Mouse (Mus musculus) right cerebral cortex, postnatal 14 days (tissue): ENCODE results near the gene Nckap5l.
"Not testable (repeated sequence)": the region's sequence is repeated elsewhere in the genome, so short reads cannot be mapped to it uniquely, and the experiment has no call there.

Experiments
- DNase-seq: peaks from one replicate; pipeline ENCODE4 v3.0.0; 2022

The Nckap5l gene

DNA sequence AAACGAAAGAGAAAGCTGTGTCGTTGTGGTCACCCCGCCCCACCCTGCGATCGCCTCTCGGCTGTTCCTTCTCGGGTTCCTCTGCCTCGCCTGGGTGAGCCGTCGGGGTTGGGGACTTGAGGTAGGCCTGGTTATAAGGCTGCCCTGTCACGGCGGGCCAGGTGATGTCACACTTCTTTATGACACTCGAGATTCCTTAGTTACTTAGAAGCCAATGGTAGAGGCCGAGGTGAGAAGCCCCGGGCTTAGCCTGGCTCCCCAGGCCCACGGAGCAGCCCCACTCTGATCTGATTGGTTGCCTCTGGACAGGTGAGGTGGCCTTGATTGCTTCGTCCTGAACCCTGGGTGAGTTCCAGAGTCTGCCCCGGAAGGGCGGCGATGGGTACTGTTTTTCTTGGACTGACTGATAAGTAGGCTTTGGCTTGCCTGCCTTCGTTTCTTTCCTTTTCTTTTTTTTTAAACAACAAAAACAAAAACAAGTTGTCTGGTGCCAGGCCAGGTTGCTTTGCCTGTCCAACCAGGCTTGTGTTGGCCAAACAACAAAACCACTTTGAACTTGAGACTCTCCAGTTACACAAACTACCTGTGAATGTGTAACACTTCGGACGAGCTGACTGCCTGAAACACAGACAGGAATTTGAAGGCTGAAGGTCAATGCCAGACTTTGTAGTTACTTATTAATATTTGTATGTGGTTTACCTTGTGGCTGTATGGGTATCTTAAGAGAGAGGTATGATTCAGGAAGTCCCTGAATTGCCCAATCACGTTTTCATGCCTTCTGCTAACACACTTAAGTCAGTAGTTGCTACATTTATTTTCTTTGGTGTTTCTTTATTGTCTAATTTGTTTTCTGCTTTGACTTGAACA lies 63.9 kb downstream of the Nckap5l start:
- DNase-seq, result no peak

DNA sequence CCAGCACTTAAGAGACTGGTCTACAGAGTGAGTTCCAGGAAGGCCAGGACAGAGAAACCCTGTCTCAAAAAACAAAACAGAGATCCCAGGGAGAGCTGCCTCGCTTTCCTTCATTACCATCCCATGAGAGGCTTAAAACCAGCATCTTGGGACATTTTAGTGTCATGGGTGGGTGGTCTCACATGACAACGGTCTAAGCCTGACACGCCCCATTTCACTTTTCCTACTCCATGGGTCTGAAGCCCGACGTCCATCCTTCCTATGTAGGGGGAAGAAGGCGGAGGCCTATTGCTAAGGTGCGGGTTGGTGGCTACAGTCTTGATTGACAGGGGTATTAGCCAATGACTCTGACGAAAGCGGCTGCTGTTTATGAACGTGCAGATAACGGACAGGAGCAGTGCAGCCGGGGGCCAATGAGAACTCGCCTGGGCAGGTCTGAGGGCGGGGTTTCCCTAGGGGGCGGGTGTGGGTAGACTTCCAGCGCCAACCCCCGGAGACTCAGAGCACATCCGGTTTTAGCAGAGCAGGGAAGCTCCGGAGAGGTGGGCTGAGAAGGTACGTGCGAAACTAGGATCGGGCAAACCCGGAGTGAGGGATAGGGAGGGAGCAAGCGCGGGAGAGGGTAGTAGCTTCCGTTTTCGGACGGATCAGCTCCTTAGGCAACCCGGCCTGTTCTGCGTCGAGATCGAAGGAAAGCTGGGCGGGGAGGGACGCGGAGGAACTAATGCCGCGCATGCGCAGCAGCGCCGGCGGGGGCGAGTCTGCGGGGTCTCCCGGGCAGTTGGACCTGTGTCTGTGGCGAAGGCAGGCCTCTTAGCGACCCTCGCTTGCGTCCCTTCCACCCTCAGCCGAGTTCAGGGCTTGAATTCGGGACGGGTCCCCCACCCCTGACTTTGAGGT lies 64.8 kb downstream of the Nckap5l start, which contains the start of gene Tmbim6:
Gene Tmbim6, plus strand, starts transcription at position 397 of the 900 bp plus-strand sequence.
- peak; percentile 98 for DNase-seq

DNA sequence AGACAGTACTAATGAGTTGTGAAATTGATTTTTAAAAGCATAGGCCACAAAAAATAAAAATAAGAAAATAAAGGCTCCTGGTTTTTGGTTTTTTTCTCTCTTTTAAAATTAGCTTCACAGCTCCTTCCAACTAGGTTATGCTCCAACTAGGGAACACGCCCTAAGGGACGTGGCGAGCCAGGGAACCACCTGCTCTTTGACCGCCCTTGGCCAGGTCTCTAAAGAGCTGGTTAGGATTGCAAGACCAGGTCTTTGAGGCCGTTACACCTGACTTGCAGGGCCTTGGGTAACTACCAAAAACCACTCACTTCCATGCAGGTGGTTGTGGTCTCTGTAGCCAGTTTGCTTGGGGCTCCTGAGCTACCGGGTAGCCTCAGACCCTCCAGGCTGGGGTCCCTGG lies 65.6 kb downstream of the Nckap5l start:
- no peak for DNase-seq

DNA sequence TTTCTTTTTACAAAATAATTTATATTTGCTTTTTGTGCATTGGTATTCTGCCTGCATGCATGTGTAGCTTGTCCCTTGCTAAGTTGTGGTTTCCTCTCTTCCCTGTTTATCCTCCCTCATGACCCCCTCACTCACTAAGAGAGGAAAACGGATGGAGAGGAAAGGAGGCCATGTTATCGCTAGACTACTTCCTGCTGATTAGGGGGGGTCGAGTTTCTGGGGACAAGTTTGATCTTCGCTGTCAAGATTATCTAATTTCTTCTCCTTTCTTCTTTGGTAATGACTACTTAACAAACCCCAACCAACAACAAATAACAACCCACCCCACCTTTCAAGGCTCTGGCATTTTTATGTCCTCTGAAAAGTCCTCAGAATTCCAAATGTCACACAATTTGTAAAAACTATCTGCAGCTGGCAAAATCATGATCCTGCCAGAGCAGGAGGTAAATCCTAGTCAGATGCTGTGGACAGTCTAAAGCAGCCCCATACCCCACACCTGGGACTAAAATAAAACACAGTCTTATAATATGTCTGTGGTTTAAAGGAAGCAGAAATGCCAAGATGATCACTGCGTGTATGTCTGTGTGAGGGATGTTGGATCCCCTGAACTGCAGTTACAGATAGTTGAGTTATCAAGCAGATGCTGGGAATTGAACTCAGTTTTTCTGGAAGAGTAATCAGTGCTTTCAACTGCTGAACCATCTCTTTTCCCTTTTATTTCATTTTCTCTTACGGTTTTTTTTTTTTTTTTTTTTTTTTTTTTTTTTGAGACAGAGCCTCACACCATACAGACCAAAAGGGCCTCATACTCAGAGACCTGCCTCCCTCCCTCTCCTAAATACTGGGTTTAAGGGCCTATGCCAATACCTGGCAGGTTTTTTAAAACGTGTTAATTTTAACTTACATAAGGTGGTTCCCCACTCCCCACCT lies 66.8 kb downstream of the Nckap5l start:
- DNase-seq, result no peak

DNA sequence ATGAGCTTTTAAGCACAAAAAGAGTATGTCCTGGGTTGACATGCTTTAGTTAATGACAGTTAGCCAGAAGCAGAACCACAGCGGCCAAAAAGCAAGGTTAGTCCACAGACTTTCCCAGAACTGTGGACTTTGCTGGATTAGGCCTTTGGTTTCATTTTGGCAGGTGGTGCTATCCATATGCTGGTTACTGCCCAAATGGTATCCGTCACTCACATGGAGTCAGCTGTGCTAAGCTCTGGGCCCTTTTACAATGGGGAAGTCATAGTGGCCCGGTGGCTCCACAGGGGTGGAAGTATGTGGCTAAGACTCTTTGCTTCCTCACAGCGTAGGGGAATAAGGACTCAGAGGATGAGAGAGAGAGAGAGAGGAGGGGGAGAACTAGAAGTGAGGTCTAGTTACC lies 69.6 kb downstream of the Nckap5l start:
- no peak for DNase-seq

DNA sequence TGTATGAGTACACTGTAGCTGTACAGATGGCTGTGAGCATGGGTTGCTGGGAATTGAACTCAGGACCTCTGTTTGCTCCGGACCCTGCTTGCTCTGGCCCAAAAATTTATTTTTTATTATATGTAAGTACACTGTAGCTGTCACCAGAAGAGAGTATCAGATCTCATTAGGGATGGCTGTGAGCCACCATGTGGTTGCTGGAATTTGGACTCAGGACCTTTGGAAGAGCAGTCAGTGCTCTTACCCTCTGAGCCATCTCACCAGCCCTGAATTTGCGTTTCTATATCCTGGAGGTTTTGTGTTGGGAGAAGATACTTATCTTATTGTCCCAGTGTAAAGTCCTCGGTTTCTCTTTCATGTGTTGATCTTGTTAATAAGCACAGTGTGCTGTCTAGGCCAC lies 70.8 kb downstream of the Nckap5l start:
- DNase-seq, result no peak

DNA sequence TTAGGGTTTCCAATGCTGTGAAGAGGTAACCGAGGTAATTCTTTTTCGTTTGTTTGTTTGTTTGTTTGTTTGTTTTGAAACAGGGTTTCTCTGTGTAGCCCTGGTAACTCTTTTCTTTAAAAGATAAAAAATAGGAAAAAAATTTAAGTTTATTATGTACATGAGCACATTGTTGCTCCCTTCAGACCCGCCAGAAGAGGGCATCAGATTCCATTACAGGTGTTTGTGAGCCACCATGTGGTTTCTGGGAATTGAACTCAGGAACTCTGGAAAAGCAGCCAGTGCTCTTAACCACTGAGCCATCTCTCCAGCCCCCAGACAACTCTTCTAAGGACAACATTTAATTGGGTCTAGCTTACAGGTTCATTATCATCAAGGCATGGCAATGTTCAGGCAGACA lies 71.4 kb downstream of the Nckap5l start:
- not testable (repeated sequence) for DNase-seq

DNA sequence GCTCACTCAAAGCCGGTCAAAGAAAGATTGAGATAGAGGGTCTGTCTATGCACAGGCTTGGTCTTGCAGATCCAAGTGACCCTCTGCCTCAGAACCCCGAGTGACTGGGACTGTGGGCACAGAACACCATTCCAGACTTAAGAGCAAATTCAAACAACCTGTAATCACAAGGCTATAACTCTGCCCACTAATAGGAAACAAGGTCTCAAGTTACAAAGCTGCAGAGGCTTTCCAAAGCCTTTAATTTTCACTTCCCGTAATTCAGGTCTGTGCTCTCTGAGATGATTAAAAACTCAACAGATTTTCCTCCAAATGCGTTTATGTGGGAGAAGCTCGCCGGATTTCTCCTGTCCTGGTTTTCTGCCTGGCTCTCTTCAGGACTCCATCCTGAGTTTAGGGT lies 73.5 kb downstream of the Nckap5l start:
- DNase-seq, result no peak

DNA sequence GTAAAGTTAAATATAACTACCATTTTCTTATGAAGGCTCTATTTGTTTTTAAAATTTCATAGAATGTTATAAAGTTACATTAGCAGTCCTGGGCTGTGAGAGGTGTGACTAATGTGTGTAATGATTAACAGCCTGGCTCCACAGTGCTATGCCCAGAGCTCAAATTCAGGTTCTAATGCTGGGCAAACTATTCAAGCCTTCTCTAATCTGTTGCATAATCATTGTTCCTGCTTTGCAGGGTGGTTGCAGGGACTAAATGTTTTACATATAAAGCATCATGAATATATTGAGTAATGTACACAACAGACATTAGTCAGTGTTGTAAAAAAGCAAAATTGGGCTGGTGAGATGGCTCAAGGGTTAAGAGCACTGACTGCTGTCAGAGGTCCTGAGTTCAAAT lies 74.7 kb downstream of the Nckap5l start:
- no peak for DNase-seq

DNA sequence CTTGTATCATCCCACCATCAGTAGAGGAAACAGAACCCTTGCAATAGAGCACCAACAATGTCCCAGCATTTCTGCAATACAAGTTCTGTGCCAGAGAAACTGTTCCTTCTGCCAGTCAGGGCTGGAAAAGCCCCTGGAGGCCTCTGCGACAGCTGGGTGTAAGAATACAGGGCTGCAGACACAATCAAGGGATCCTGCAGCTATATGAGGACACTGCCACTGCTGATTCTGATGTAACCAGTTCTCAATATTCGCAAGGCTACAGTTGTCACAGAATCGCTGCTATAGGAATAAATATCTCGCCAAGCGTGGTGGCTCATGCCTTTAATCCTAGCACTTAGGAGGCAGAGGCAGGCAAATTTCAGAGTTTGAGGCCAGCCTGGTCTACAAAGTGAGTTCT lies 81.3 kb downstream of the Nckap5l start:
- no peak for DNase-seq

DNA sequence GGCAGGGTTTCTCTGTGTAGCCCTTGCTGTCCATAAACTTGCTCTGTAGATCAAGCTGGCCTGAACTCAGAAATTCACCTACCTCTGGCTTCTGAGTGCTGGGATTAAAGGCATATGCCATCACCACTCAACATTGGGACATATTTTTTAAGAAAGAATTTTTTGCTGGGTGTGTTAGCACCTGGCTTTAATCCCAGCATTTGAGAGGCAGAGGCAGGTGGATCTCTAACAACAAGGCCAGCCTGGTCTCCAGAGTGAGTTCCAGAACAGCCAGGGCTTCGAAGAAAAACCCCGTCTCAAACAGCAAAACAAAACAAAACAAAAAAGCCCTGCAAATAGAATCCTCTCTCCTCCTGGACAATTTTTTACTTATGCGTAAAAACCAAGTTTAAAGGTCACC lies 82.0 kb downstream of the Nckap5l start:
- DNase-seq, result no peak

DNA sequence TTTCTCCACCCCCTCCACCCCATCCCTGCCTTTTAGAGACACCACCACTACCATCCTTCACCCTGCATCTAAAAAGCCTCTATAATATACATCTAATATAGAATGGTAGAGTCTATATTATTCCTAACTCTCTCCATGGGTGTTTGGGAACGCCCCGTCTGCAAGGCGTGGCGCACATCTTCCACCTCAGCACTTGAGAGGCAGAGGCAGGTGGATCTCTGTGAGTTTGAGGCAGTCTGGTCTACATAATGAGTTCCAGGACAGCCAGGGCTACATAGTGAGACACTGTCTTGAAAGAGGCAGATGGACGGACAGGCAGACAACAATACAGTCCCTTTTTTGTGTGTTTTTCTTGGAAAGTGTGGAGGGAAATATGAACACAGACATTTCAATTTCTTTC lies 82.5 kb downstream of the Nckap5l start:
- DNase-seq, result no peak

DNA sequence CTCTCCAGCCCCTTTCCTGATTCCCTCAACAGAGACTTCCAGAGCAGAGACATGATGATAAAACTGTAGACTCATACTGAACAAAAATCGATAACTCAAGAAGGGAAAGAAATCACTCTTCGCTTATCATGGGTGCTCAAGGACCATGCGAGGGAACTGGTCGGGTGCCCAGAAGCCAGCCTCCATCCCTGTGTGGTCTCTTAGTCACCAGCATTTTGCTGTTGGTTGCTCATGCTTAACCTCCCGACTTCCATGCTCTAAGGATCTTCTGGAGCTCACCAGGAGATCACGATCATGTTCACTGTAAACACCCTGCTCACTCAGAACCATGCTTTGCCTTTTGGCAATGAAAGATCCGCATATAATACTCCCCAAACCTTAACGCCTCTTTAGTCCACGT lies 84.8 kb downstream of the Nckap5l start:
- no peak for DNase-seq
